Mouse (Mus musculus): ENCODE measurements at regions not wholly inside any gene's neighbourhood (a gene's known extent, or its start where the extent isn't known, plus 50 kb on each side); places are given as distances from the start of the nearest gene placed in this dataset.

GRCm38 (mm10) chr9:86231692-86232091 is 233.1 kb downstream of the Ube2cbp start:
- Histone ChIP-seq H3K27me3 (replicated peaks) (no peaks in the 10 kb centered on the region), H3K4me1 (ENCODE audit: control insufficient read depth in 1 of 2, insufficient read depth in 2 of 2) (no peaks in the 10 kb centered on the region), H3K36me3 (replicated peaks in 1 of 2; ENCODE audit: control insufficient read depth in 1 of 2, insufficient read depth in 1 of 2, low read length in 1 of 2) (no peaks in the 10 kb centered on the region), H3K4me3 (replicated peaks in 1 of 3; ENCODE audit: low read depth in 2 of 3, low read length in 2 of 3, poor library complexity in 1 of 3) (no peak overlapping the region), H3K9me3 (replicated peaks; ENCODE audit: low read length) (no peaks in the 10 kb centered on the region), H3K4me2 (ENCODE audit: insufficient read depth, low read depth, poor library complexity, severe bottlenecking) (no peak overlapping the region), H3K27ac (ENCODE audit: insufficient read depth, low read depth) (no peak overlapping the region), H3K9ac (ENCODE audit: insufficient read depth, low read depth) (no peak overlapping the region), H3K79me2 (replicated peaks; ENCODE audit: control insufficient read depth, extremely low read depth, insufficient read depth, poor library complexity, severe bottlenecking) (no peaks in the 10 kb centered on the region)
- dilution Hi-C loops (cut with MboI; ENCODE audit: extremely low pct_ligation_motif_present, extremely low pct_unique_long_range_greater_than_20kb, low sequenced_read_pairs) (no loop called here), in situ Hi-C loops (cut with MboI; ENCODE audit: low pct_ligation_motif_present, low pct_unique_long_range_greater_than_20kb, low sequenced_read_pairs) (no loop called here)
- TF ChIP-seq SIN3A (IDR thresholded peaks at IDR 0.05; ENCODE audit: low read length) (no peak), NRF1 (IDR thresholded peaks at IDR 0.05; ENCODE audit: low read depth, low read length) (no peak), ZC3H11A (IDR thresholded peaks at IDR 0.05; ENCODE audit: low read depth, low read length) (no peak), RCOR1 (conservative IDR thresholded peaks at IDR 0.05; ENCODE audit: low read depth, low read length) (no peak), ETS1 (conservative IDR thresholded peaks at IDR 0.05; ENCODE audit: low read depth, low read length) (no peak), MAFK (IDR thresholded peaks at IDR 0.05; ENCODE audit: insufficient replicate concordance, low read length) (no peak), KAT2A (IDR thresholded peaks at IDR 0.05; ENCODE audit: insufficient replicate concordance, low read length) (no peak), CHD1 (IDR thresholded peaks at IDR 0.05; ENCODE audit: low read depth, low read length) (no peak), IRF4 (IDR thresholded peaks at IDR 0.05; ENCODE audit: low read depth, low read length) (no peak), PAX5 (IDR thresholded peaks at IDR 0.05; ENCODE audit: low read length) (no peak)
- DNase-seq (ENCODE audit: extremely low read depth), result no peak

- in situ Hi-C loops (cut with MboI; ENCODE audit: low pct_ligation_motif_present, low pct_unique_long_range_greater_than_20kb, low sequenced_read_pairs) (no loop called here), dilution Hi-C loops (cut with MboI; ENCODE audit: extremely low pct_ligation_motif_present, extremely low pct_unique_long_range_greater_than_20kb, low sequenced_read_pairs) (no loop called here)
- Histone ChIP-seq H3K27me3 (replicated peaks) (no peaks in the 10 kb centered on the region), H3K9ac (ENCODE audit: insufficient read depth, low read depth) (no peak overlapping the region), H3K79me2 (replicated peaks; ENCODE audit: control insufficient read depth, extremely low read depth, insufficient read depth, poor library complexity, severe bottlenecking) (no peaks in the 10 kb centered on the region), H3K4me2 (ENCODE audit: insufficient read depth, low read depth, poor library complexity, severe bottlenecking) (no peak overlapping the region), H3K4me1 (ENCODE audit: control insufficient read depth in 1 of 2, insufficient read depth in 2 of 2) (no peaks in the 10 kb centered on the region), H3K36me3 (replicated peaks in 1 of 2; ENCODE audit: control insufficient read depth in 1 of 2, insufficient read depth in 1 of 2, low read length in 1 of 2) (no peaks in the 10 kb centered on the region), H3K27ac (ENCODE audit: insufficient read depth, low read depth) (no peak overlapping the region), H3K9me3 (replicated peaks; ENCODE audit: low read length) (no peaks in the 10 kb centered on the region), H3K4me3 (replicated peaks in 1 of 3; ENCODE audit: low read depth in 2 of 3, low read length in 2 of 3, poor library complexity in 1 of 3) (no peak overlapping the region)
- TF ChIP-seq POLR2AphosphoS2 (IDR thresholded peaks at IDR 0.05; ENCODE audit: low read depth, low read length), result no peak
- TF ChIP-seq MEF2A (IDR thresholded peaks at IDR 0.05; ENCODE audit: borderline replicate concordance, low read depth, low read length), result no peak
- no peak for TF ChIP-seq CHD1 (IDR thresholded peaks at IDR 0.05; ENCODE audit: low read depth, low read length)
- no peak for DNase-seq (ENCODE audit: extremely low read depth)
These were observed 232.6 kb downstream of the Ube2cbp start for GRCm38 (mm10) chr9:86232174-86232573.

- Histone ChIP-seq H3K9me3 (replicated peaks; ENCODE audit: low read length) (no peaks in the 10 kb centered on the region), H3K9ac (ENCODE audit: insufficient read depth, low read depth) (no peak overlapping the region), H3K27ac (ENCODE audit: insufficient read depth, low read depth) (no peak overlapping the region), H3K4me3 (replicated peaks in 1 of 3; ENCODE audit: low read depth in 2 of 3, low read length in 2 of 3, poor library complexity in 1 of 3) (no peak overlapping the region), H3K79me2 (replicated peaks; ENCODE audit: control insufficient read depth, extremely low read depth, insufficient read depth, poor library complexity, severe bottlenecking) (no peaks in the 10 kb centered on the region), H3K27me3 (replicated peaks) (no peaks in the 10 kb centered on the region), H3K4me1 (ENCODE audit: control insufficient read depth in 1 of 2, insufficient read depth in 2 of 2) (no peaks in the 10 kb centered on the region), H3K36me3 (replicated peaks in 1 of 2; ENCODE audit: control insufficient read depth in 1 of 2, insufficient read depth in 1 of 2, low read length in 1 of 2) (no peaks in the 10 kb centered on the region), H3K4me2 (ENCODE audit: insufficient read depth, low read depth, poor library complexity, severe bottlenecking) (no peak overlapping the region)
- TF ChIP-seq ETS1 (conservative IDR thresholded peaks at IDR 0.05; ENCODE audit: low read depth, low read length) (no peak), CHD2 (IDR thresholded peaks at IDR 0.05; ENCODE audit: low read length) (no peak), E2F4 (IDR thresholded peaks at IDR 0.05; ENCODE audit: insufficient replicate concordance, low read depth, low read length) (no peak), MAZ (IDR thresholded peaks at IDR 0.05; ENCODE audit: low read depth, low read length) (no peak), CHD1 (IDR thresholded peaks at IDR 0.05; ENCODE audit: low read depth, low read length) (no peak)
- DNase-seq (ENCODE audit: extremely low read depth), result no peak
- dilution Hi-C loops (cut with MboI; ENCODE audit: extremely low pct_ligation_motif_present, extremely low pct_unique_long_range_greater_than_20kb, low sequenced_read_pairs) (no loop called here), in situ Hi-C loops (cut with MboI; ENCODE audit: low pct_ligation_motif_present, low pct_unique_long_range_greater_than_20kb, low sequenced_read_pairs) (no loop called here)
These were observed 231.0 kb downstream of the Ube2cbp start for GRCm38 (mm10) chr9:86233775-86234174.
